ENCODE assay signal across 15 mouse cellular contexts in genomic region chr1:119965804-119966514, GRCm38 (mm10). TPM values are rescaled to one million over a fixed set of nuclear protein-coding genes. Genes with fewer than 3 reads are reported as not detected.
DNase-seq lines count a peak whose midpoint lies in the region; ATAC-seq lines count a peak whose summit lies in the region.
"Had no signal": no experiment of that assay in that cellular context is flagged by ENCODE, and none has a peak within 500 bp of the region (broad histone marks: within the 10 kb centered on the region; RNA-seq: fewer than 3 reads in every experiment).

No protein-coding gene starts in this region.

- H3K27me3 ChIP-seq in embryonic facial prominence, embryonic 11.5 days (ENCODE audit: control insufficient read depth, insufficient read depth, low read length): no peaks in the 10 kb centered on the region
- H3K27me3 ChIP-seq in hindbrain, embryonic 16.5 days (replicated peaks; ENCODE audit: control insufficient read depth, insufficient read depth, low read length): no peaks in the 10 kb centered on the region
- H3K27me3 ChIP-seq: embryonic facial prominence, embryonic 13.5 days; hindbrain, embryonic 15.5 days; liver, embryonic 13.5 days had no signal

- ATAC-seq in embryonic facial prominence, embryonic 11.5 days (replicated peaks; ENCODE audit: insufficient number of reproducible peaks, low FRiP score, low TSS enrichment, low read depth): 0 out of 2 replicates have a peak, but pooled peaks have one; percentile 23
- ATAC-seq in frontal cortex, adult (ENCODE audit: low TSS enrichment): no peak
- ATAC-seq in hindbrain, embryonic 16.5 days: no peak
- ATAC-seq: CD4-positive, CD25-positive, alpha-beta regulatory T cell, adult 4 months; forebrain, embryonic 16.5 days had no signal

- no peak overlapping the region for H3K4me2 ChIP-seq in embryonic facial prominence, embryonic 11.5 days (ENCODE audit: low read depth, low read length)
- no peak overlapping the region for H3K4me2 ChIP-seq in hindbrain, embryonic 16.5 days (ENCODE audit: low read length)
- H3K4me2 ChIP-seq: embryonic facial prominence, embryonic 13.5 days; hindbrain, embryonic 15.5 days; liver, embryonic 13.5 days had no signal

- H3K4me3 ChIP-seq in embryonic facial prominence, embryonic 11.5 days (ENCODE audit: low read depth, low read length): no peak overlapping the region
- no peak overlapping the region for H3K4me3 ChIP-seq in hindbrain, embryonic 16.5 days (ENCODE audit: low read length)
- H3K4me3 ChIP-seq: embryonic facial prominence, embryonic 13.5 days; hindbrain, embryonic 15.5 days; liver, embryonic 13.5 days had no signal

- WGBS in embryonic facial prominence, embryonic 11.5 days: 47% methylated on average over 12 of the region's 12 CpGs
- WGBS in hindbrain, embryonic 16.5 days: 66% methylated on average over 12 of the region's 12 CpGs

- H3K4me1 ChIP-seq in embryonic facial prominence, embryonic 11.5 days (ENCODE audit: control insufficient read depth, insufficient read depth, low read length): no peaks in the 10 kb centered on the region
- H3K4me1 ChIP-seq in hindbrain, embryonic 16.5 days (ENCODE audit: control insufficient read depth, insufficient read depth, low read depth, low read length): no peaks in the 10 kb centered on the region
- H3K4me1 ChIP-seq: embryonic facial prominence, embryonic 13.5 days; hindbrain, embryonic 15.5 days; liver, embryonic 13.5 days had no signal

- H3K9ac ChIP-seq in embryonic facial prominence, embryonic 11.5 days (replicated peaks; ENCODE audit: low read length): no peak overlapping the region
- no peak overlapping the region for H3K9ac ChIP-seq in hindbrain, embryonic 16.5 days (ENCODE audit: low read depth, low read length)
- H3K9ac ChIP-seq: embryonic facial prominence, embryonic 13.5 days; hindbrain, embryonic 15.5 days; liver, embryonic 13.5 days had no signal

- H3K36me3 ChIP-seq in embryonic facial prominence, embryonic 11.5 days (replicated peaks; ENCODE audit: control insufficient read depth, insufficient read depth, low read depth, low read length): no peaks in the 10 kb centered on the region
- H3K36me3 ChIP-seq in hindbrain, embryonic 16.5 days (ENCODE audit: control insufficient read depth, insufficient read depth, low read length): no peaks in the 10 kb centered on the region
- H3K36me3 ChIP-seq: embryonic facial prominence, embryonic 13.5 days; hindbrain, embryonic 15.5 days; liver, embryonic 13.5 days had no signal

- no peak overlapping the region for H3K27ac ChIP-seq in embryonic facial prominence, embryonic 11.5 days (replicated peaks; ENCODE audit: low read depth, low read length)
- no peak overlapping the region for H3K27ac ChIP-seq in hindbrain, embryonic 16.5 days (ENCODE audit: low read depth, low read length)
- H3K27ac ChIP-seq: embryonic facial prominence, embryonic 13.5 days; hindbrain, embryonic 15.5 days; liver, embryonic 13.5 days had no signal

- DNase-seq in kidney, adult 18-20 months: peak; percentile 27
- DNase-seq in kidney, adult 11 months: no peak
- peak; percentile 6 for DNase-seq in A20 (ENCODE audit: low read depth, low spot score)
- peak; percentile 4 for DNase-seq in embryonic facial prominence, embryonic 11.5 days (ENCODE audit: low spot score)
- DNase-seq in kidney, postnatal 14 days: peak; percentile 34
- no peak for DNase-seq in ovary, adult 18-20 months (ENCODE audit: low spot score)
- DNase-seq: cerebellum, adult 2 months; liver, embryonic 13.5 days had no signal

- no peaks in the 10 kb centered on the region for H3K9me3 ChIP-seq in embryonic facial prominence, embryonic 11.5 days (replicated peaks; ENCODE audit: control insufficient read depth, low read length)
- no peaks in the 10 kb centered on the region for H3K9me3 ChIP-seq in hindbrain, embryonic 16.5 days (ENCODE audit: control insufficient read depth, low read length)
- H3K9me3 ChIP-seq: embryonic facial prominence, embryonic 13.5 days; hindbrain, embryonic 15.5 days; liver, embryonic 13.5 days had no signal

RNA-seq across cellular contexts. Expression of gene Cfap221, which starts 31.1 kb away (rescaled TPM):
- 0.74 TPM in 1 of 2 replicates, not detected in the other for polyA plus RNA-seq in embryonic facial prominence, embryonic 11.5 days (2014; fragmentation: Nextera tagmentation; extraction: Ambion mirVana)
- polyA plus RNA-seq in hindbrain, embryonic 16.5 days (2015; fragmentation: Nextera tagmentation; extraction: Ambion mirVana): 0.29 and 0.34 TPM in 2 replicates
- polyA plus RNA-seq: CD4-positive, CD25-positive, alpha-beta regulatory T cell, adult 4 months; embryonic facial prominence, embryonic 13.5 days; liver, embryonic 13.5 days; small intestine, adult 2 months had no signal

RNA-seq across cellular contexts. Expression of gene Sctr, which starts 40.7 kb away (rescaled TPM):
- polyA plus RNA-seq in embryonic facial prominence, embryonic 11.5 days (2014; fragmentation: Nextera tagmentation; extraction: Ambion mirVana): not detected in 2 replicates
- polyA plus RNA-seq in hindbrain, embryonic 16.5 days (2015; fragmentation: Nextera tagmentation; extraction: Ambion mirVana): 0.76 and 0.92 TPM in 2 replicates
- polyA plus RNA-seq: embryonic facial prominence, embryonic 13.5 days; liver, embryonic 13.5 days had no signal

RNA-seq across cellular contexts. Expression of gene Tmem177, which starts 53.0 kb away (rescaled TPM):
- 7.6 and 8.0 TPM in 2 replicates for polyA plus RNA-seq in embryonic facial prominence, embryonic 11.5 days (2014; fragmentation: Nextera tagmentation; extraction: Ambion mirVana)
- polyA plus RNA-seq in hindbrain, embryonic 16.5 days (2015; fragmentation: Nextera tagmentation; extraction: Ambion mirVana): 6.6 and 8.3 TPM in 2 replicates

Comparison
In these comparisons a context has a peak if more than half of its experiments do, and no peak if none do; other contexts are left out.
1. DNase-seq: peak in kidney, adult 18-20 months (single experiment), A20 (single experiment), embryonic facial prominence, embryonic 11.5 days (single experiment) and kidney, postnatal 14 days (single experiment); none in kidney, adult 11 months (single experiment) and ovary, adult 18-20 months (single experiment).